Mouse (Mus musculus): ENCODE measurements at regions not wholly inside any gene's neighbourhood (a gene's known extent, or its start where the extent isn't known, plus 50 kb on each side); places are given as distances from the start of the nearest gene placed in this dataset.

- no peak for DNase-seq
These were observed 255.3 kb downstream of the Med13l start for GRCm38 (mm10) chr5:118815783-118816182.

- DNase-seq: no peak
These were observed 257.8 kb downstream of the Med13l start for GRCm38 (mm10) chr5:118818294-118818693.

DNA sequence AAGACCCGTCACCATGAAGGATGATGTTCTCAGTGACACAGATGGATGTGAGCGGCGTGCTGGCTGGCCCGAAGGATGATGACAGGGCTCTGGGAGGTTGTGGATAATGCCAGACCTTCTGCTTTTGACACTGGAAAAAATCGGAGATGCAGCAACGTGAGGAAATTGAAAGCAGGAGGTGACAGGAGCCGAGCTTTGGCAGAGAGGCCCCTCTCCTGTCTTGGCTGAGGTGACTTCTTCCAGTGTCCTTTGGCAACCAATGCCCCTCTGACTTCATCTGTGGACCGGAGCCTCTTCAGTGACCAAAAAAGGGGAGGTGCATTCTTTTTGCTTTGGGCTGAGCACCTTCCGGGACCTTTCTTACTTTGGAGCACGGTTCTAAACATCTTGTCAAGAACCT lies 264.3 kb downstream of the Med13l start:
- DNase-seq: peak; percentile 56 to 65

DNA sequence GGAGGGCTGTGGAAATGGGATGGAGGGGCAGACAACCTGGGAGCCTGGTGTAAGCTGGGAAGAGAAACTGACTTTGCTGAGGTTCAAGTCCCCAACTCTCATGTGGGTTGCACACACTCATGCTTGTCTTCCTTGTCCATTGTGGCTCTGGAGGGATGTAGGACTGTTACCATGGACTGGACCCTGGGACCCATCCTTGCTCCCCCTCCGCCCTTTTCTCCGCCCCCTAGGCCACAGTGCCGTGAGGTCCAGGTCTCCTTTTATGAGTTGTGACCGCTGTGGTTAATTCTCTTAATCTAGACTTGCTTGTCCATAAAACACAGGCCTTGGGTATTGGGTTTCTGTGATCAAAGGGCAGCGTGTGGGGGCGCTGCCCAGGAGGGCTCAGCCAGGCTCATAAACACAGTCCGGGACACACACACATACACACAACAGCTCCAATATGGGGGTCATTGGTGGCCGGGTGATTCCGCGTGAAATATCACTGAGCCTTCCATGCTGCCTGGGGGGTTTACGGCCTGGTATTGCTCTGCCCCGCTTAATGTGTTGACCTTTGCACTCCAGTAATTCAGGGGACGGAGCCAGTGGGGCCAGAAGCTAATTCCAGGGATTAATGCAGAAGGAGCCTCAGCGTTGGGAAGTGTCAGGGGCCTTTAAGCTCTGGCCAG lies 268.7 kb downstream of the Med13l start:
- no peak for DNase-seq

- DNase-seq: peak; percentile 61 to 65
These were observed 272.2 kb downstream of the Med13l start for GRCm38 (mm10) chr5:118832701-118833100.

GRCm38 (mm10) chr5:118834129-118834528 lies 273.6 kb downstream of the Med13l start:
- no peak for DNase-seq

- DNase-seq: no peak
These were observed 276.5 kb downstream of the Med13l start for GRCm38 (mm10) chr5:118837001-118837400.

GRCm38 (mm10) chr5:118838421-118838820 lies 277.9 kb downstream of the Med13l start:
- DNase-seq: no peak

- DNase-seq: no peak
These were observed 279.4 kb downstream of the Med13l start for GRCm38 (mm10) chr5:118839916-118840315.

GRCm38 (mm10) chr5:118841210-118842016 lies 280.9 kb downstream of the Med13l start:
- no peak for DNase-seq

- DNase-seq: peak; percentile 45 to 62
These were observed 281.5 kb downstream of the Med13l start for GRCm38 (mm10) chr5:118842017-118842396.

GRCm38 (mm10) chr5:118857001-118857400 lies 296.5 kb downstream of the Med13l start:
- no peak for DNase-seq

- DNase-seq: no peak
These were observed 300.8 kb downstream of the Med13l start for GRCm38 (mm10) chr5:118861143-118861847.

- no peak for DNase-seq
These were observed 307.0 kb downstream of the Med13l start for GRCm38 (mm10) chr5:118867511-118867910.

- no peak for DNase-seq
These were observed 308.9 kb downstream of the Med13l start for GRCm38 (mm10) chr5:118869330-118869729.

- no peak for DNase-seq
These were observed 313.4 kb downstream of the Med13l start for GRCm38 (mm10) chr5:118873871-118874270.

DNA sequence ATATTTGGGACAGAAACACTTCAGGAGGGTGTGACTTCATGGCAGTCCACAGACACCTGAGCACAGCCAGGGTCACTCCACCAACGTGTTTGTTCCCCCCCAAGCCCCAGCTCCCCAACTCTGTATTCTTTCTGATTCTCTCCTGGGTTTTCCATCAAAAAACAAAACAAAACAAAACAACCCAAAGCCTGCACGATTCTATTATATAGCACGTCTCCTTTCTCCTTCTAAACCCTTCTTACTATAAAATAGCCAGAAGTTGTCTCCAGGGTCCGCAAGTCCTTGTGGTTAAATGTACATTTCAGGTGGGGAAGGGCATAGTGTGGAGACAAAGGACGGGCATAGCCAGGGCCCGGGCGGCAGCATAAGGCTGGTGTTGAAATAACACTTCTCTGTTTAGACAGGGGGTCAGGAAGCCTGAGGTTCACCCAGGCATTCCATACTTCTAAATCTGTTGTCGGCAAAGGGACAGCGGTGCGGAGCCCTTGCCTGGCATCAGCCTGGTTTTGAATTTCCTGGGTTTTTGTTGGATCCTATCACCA lies 314.7 kb downstream of the Med13l start:
- DNase-seq: no peak

GRCm38 (mm10) chr5:118876586-118877312 lies 316.3 kb downstream of the Med13l start:
- no peak for DNase-seq

DNA sequence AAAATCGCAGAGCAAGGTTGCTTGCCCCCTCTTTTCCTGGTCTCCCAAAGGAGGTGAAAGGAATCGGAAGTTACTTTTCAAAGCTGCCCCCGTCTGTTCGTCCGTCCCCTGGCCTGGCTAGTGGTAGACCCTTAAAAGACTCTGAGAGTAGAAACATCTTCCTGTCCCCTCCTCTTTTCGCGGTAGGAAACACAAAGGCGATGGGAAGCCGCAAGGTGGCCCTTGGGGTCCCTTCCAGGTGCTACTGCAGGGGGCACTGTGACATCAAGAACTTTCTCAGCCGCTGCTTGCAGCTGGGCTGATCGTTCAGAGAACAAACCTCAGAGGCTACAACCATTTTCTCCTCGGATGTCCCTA lies 316.8 kb downstream of the Med13l start:
- peak; percentile 10 to 16 for DNase-seq

DNA sequence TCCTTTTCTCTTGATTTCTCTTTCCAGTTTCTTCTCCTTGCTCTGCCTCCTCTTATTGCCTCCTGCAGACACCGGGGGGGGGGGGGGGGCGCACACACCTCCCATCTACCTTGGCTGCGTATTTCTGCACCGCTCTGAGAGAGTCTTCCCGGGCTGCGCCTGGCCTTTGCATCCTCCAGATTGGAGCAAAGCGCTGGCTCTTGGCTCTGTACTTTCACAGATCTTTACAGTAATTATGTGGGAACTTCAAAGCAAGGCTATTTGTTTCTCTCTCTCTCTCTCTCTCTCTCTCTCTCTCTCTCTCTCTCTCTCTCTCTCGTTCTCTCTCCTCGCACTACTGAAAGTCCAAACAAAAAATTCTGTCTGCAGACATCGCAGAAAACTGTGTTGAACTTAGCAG lies 317.4 kb downstream of the Med13l start:
- DNase-seq: no peak

DNA sequence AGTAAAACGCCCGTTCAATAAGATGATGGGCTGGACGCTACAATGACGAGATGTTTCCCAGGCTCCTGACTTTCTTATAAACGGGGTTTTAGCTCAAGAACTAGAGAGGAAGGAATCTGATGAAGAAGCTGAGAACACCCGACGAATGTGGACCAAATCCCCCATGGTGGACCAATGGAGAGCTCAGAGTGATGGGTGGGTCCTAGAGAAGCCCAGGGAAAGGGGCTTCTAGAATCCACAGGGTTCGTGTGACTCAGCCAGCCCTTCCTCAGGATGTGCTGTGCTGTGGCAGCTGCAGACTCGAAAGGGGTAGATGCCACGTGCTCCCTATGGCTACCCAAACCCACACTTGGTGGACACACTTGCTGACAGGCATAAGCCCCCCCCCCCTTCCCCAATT lies 318.2 kb downstream of the Med13l start:
- DNase-seq: no peak

GRCm38 (mm10) chr5:118879808-118880478 lies 319.5 kb downstream of the Med13l start:
- peak; percentile 78 to 89 for DNase-seq

All from cerebellum, postnatal 14 days (tissue).